Mouse (Mus musculus) midbrain, embryonic 12.5 days (tissue): Measurements from ENCODE around the gene Aox2. TPM values are rescaled to one million over a fixed set of nuclear protein-coding genes. Genes with fewer than 3 reads are reported as not detected.

Experiments used
- ATAC-seq: fragments of 200-750 bp; cut with Nextera tagmentation; 2 replicates; pipeline ENCODE4 v1.8.0; 2017; ENCODE audit warnings: low read depth, moderate TSS enrichment, moderate library complexity; ENCODE audit not compliant: low FRiP score
- H3K27ac ChIP-seq: fragments of 300-500 bp; sonication (generic); replicated peaks from 2 replicates; pipeline ENCODE4 v1.5.1; 2016; ENCODE audit warnings: mild to moderate bottlenecking
- H3K27me3 ChIP-seq: fragments of 300-500 bp; sonication (generic); 2 replicates; pipeline ENCODE4 v1.6.1; 2016; ENCODE audit warnings: mild to moderate bottlenecking
- H3K36me3 ChIP-seq: fragments of 300-500 bp; sonication (generic); 2 replicates; pipeline ENCODE4 v1.6.1; 2016
- H3K4me1 ChIP-seq: fragments of 300-500 bp; sonication (generic); 2 replicates; pipeline ENCODE4 v1.6.1; 2016
- H3K4me2 ChIP-seq: fragments of 300-500 bp; sonication (generic); replicated peaks from 2 replicates; pipeline ENCODE4 v1.6.1; 2016; ENCODE audit warnings: mild to moderate bottlenecking, moderate library complexity
- H3K4me3 ChIP-seq: fragments of 300-500 bp; sonication (generic); 2 replicates; pipeline ENCODE4 v1.5.1; 2016; ENCODE audit warnings: mild to moderate bottlenecking
- H3K9ac ChIP-seq: fragments of 300-500 bp; sonication (generic); replicated peaks from 2 replicates; pipeline ENCODE4 v1.6.1; 2016; ENCODE audit warnings: mild to moderate bottlenecking, moderate library complexity
- H3K9me3 ChIP-seq: fragments of 300-500 bp; sonication (generic); 2 replicates; pipeline ENCODE4 v1.6.1; 2016; ENCODE audit warnings: mild to moderate bottlenecking
- WGBS: fragments of 180-500 bp; shearing (Covaris S2); methylation state at CpG from one replicate; pipeline ENCODE4 v1.1.7; 2016; 5-methylcytosine and 5-hydroxymethylcytosine counted together
- polyA plus RNA-seq: library from polyadenylated mRNA; unstranded; fragments of >200 nt; fragmentation: Nextera tagmentation; extraction: Ambion mirVana; gene quantifications from 2 replicates; pipeline ENCODE4 v1.2.1, GENCODE M21; 2016

The Aox2 gene
- polyA plus RNA-seq, 1 experiment from 2014 or later, result not detected

GRCm38 (mm10) chr1:58415442-58415841 is 137.3 kb downstream of the Aox2 start:
- ATAC-seq, result no peak
- no peak overlapping the region for H3K9ac ChIP-seq
- no peaks in the 10 kb centered on the region for H3K4me1 ChIP-seq
- no peak overlapping the region for H3K27ac ChIP-seq
- no peak overlapping the region for H3K4me3 ChIP-seq
- 28% methylated on average over 1 of the region's 1 CpGs for WGBS
- H3K36me3 ChIP-seq, result peaks cover 89% of the 10 kb centered on the region
- H3K27me3 ChIP-seq, result no peaks in the 10 kb centered on the region
- no peak overlapping the region for H3K4me2 ChIP-seq
- H3K9me3 ChIP-seq, result no peaks in the 10 kb centered on the region

GRCm38 (mm10) chr1:58416048-58416447 is 137.9 kb downstream of the Aox2 start:
- 93% methylated on average over 2 of the region's 2 CpGs for WGBS
- no peak for ATAC-seq

GRCm38 (mm10) chr1:58420032-58420431 is 141.9 kb downstream of the Aox2 start:
- peaks cover 17% of the 10 kb centered on the region for H3K4me1 ChIP-seq
- peaks cover 55% of the 10 kb centered on the region for H3K36me3 ChIP-seq
- no peaks in the 10 kb centered on the region for H3K27me3 ChIP-seq
- 85% methylated on average over 10 of the region's 10 CpGs for WGBS
- no peak overlapping the region for H3K27ac ChIP-seq
- no peak for ATAC-seq
- H3K4me3 ChIP-seq, result no peak overlapping the region
- no peaks in the 10 kb centered on the region for H3K9me3 ChIP-seq
- H3K9ac ChIP-seq, result no peak overlapping the region
- H3K4me2 ChIP-seq, result no peak overlapping the region

More at GRCm38 (mm10) chr1:58416048-58416447, 137.9 kb downstream of the Aox2 start:
- peaks cover 3% of the 10 kb centered on the region for H3K4me1 ChIP-seq
- no peaks in the 10 kb centered on the region for H3K9me3 ChIP-seq
- H3K36me3 ChIP-seq, result peaks cover 86% of the 10 kb centered on the region
- no peak overlapping the region for H3K27ac ChIP-seq
- H3K4me2 ChIP-seq, result no peak overlapping the region
- H3K4me3 ChIP-seq, result no peak overlapping the region
- no peaks in the 10 kb centered on the region for H3K27me3 ChIP-seq
- no peak overlapping the region for H3K9ac ChIP-seq

- no peaks in the 10 kb centered on the region for H3K27me3 ChIP-seq
- H3K4me2 ChIP-seq, result no peak overlapping the region
- WGBS, result 74% methylated on average over 7 of the region's 7 CpGs
- H3K4me1 ChIP-seq, result peaks cover 17% of the 10 kb centered on the region
- no peak overlapping the region for H3K27ac ChIP-seq
- no peaks in the 10 kb centered on the region for H3K9me3 ChIP-seq
- no peak overlapping the region for H3K4me3 ChIP-seq
- H3K36me3 ChIP-seq, result peaks cover 48% of the 10 kb centered on the region
- no peak overlapping the region for H3K9ac ChIP-seq
- no peak for ATAC-seq
Observed at GRCm38 (mm10) chr1:58420961-58421360, 142.8 kb downstream of the Aox2 start.

- WGBS, result 12% methylated on average over 13 of the region's 13 CpGs
- peak; percentile 63 for ATAC-seq
Observed at GRCm38 (mm10) chr1:58422879-58423278, 144.8 kb downstream of the Aox2 start.

GRCm38 (mm10) chr1:58423371-58424248 is 145.5 kb downstream of the Aox2 start, which contains the start of gene Clk1:
Gene Clk1, minus strand, starts transcription at chr1:58424066.
- H3K27me3 ChIP-seq, result no peaks in the 10 kb centered on the region
- H3K27ac ChIP-seq, result peak within 1 kb of the TSS; percentile 99
- peak within 1 kb of the TSS; percentile 100 for H3K9ac ChIP-seq
- no peaks in the 10 kb centered on the region for H3K9me3 ChIP-seq
- under 1% methylated on average over 78 of the region's 79 CpGs for WGBS
- ATAC-seq, result peak; percentile 94
- peaks cover 24% of the 10 kb centered on the region for H3K36me3 ChIP-seq
- peaks cover 17% of the 10 kb centered on the region for H3K4me1 ChIP-seq
- peak within 1 kb of the TSS; percentile 84 for H3K4me3 ChIP-seq
- peak within 1 kb of the TSS; percentile 66 for H3K4me2 ChIP-seq

More at GRCm38 (mm10) chr1:58422879-58423278, 144.8 kb downstream of the Aox2 start:
- peaks cover 17% of the 10 kb centered on the region for H3K4me1 ChIP-seq
- no peaks in the 10 kb centered on the region for H3K27me3 ChIP-seq
- H3K9ac ChIP-seq, result peak overlapping the region; percentile 100
- H3K36me3 ChIP-seq, result peaks cover 31% of the 10 kb centered on the region
- H3K4me3 ChIP-seq, result peak overlapping the region; percentile 84
- no peaks in the 10 kb centered on the region for H3K9me3 ChIP-seq
- H3K4me2 ChIP-seq, result peak overlapping the region; percentile 66
- H3K27ac ChIP-seq, result peak overlapping the region; percentile 99; the same call in 1 of the 2 replicates

- H3K4me2 ChIP-seq, result 0 out of 2 replicates have a peak overlapping the region, but pooled peaks have one; percentile 66
- H3K4me1 ChIP-seq, result peaks cover 17% of the 10 kb centered on the region
- H3K27me3 ChIP-seq, result no peaks in the 10 kb centered on the region
- H3K9ac ChIP-seq, result no peak overlapping the region
- H3K9me3 ChIP-seq, result no peaks in the 10 kb centered on the region
- no peak for ATAC-seq
- no peak overlapping the region for H3K27ac ChIP-seq
- 83% methylated on average over 3 of the region's 3 CpGs for WGBS
- no peak overlapping the region for H3K4me3 ChIP-seq
- H3K36me3 ChIP-seq, result peaks cover 19% of the 10 kb centered on the region
Observed at GRCm38 (mm10) chr1:58424551-58424950, 146.4 kb downstream of the Aox2 start.

Other genes starting within 250 kb of the Aox2 start
- gene Aox1, start 248.4 kb upstream of the Aox2 start, polyA plus RNA-seq, result 0.17 and 0.20 TPM in 2 replicates
- 0.04 and 0.13 TPM in 2 replicates for gene Aox3, start 165.2 kb upstream of the Aox2 start, polyA plus RNA-seq
- gene Aox4, start 67.9 kb upstream of the Aox2 start, polyA plus RNA-seq, result not detected in 2 replicates
- 481 and 498 TPM in 2 replicates for gene Bzw1, start 114.6 kb downstream of the Aox2 start, polyA plus RNA-seq
- gene Clk1, start 145.7 kb downstream of the Aox2 start, polyA plus RNA-seq, result 175 and 180 TPM in 2 replicates
- 59.5 and 61.8 TPM in 2 replicates for gene Nif3l1, start 166.8 kb downstream of the Aox2 start, polyA plus RNA-seq
- gene Ppil3, start 167.2 kb downstream of the Aox2 start, polyA plus RNA-seq, result 51.9 and 52.8 TPM in 2 replicates
- 33.3 and 35.4 TPM in 2 replicates for gene Orc2, start 226.8 kb downstream of the Aox2 start, polyA plus RNA-seq